ENCODE assay signal across 25 mouse cellular contexts in the genomic region with DNA sequence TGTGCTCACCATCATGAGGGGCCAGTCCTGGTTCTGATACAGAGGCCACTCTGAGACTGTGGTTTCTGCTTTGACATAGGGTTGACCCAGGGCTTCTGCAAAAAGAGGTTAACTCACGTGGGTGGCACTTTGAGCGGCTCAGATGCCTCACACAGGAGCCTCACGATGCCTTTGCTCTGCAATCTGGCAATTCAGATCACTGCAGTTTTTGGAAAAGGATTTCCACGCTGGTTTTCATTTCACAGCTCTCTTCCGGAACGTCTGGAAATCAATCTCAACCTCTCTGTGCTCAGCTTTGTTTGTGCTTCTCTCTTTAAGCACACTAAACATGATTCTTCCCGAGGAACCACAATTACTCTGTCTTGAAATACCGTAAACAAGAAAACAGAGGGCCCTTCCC.
"Had no signal": no experiment of that assay in that cellular context is flagged by ENCODE, and none has a peak within 500 bp of the region (broad histone marks: within the 10 kb centered on the region; RNA-seq: fewer than 3 reads in every experiment).

No protein-coding gene starts in this region.

- H3K27ac ChIP-seq: heart, adult 2 months; heart, embryonic 13.5 days; heart, embryonic 15.5 days; hindbrain, embryonic 13.5 days; hindbrain, embryonic 15.5 days; hindbrain, postnatal 0 days; kidney, embryonic 15.5 days; kidney, postnatal 0 days; limb, embryonic 13.5 days; limb, embryonic 15.5 days; liver, embryonic 12.5 days; liver, embryonic 14.5 days had no signal

- H3K4me3 ChIP-seq: heart, adult 2 months; heart, embryonic 13.5 days; heart, embryonic 15.5 days; hindbrain, embryonic 13.5 days; hindbrain, embryonic 15.5 days; kidney, embryonic 15.5 days; limb, embryonic 13.5 days; limb, embryonic 15.5 days; liver, embryonic 12.5 days had no signal

- ATAC-seq: hindbrain, postnatal 0 days; intestine, embryonic 16.5 days; liver, embryonic 12.5 days had no signal

- DNase-seq: gastrocnemius, postnatal 14 days; gastrocnemius, postnatal 36 days; heart, adult 11 months; heart, adult 2 months; heart, postnatal 14 days; heart, postnatal 36 days; kidney, adult 11 months; kidney, adult 2 months; kidney, adult 9 months; kidney, postnatal 14 days; kidney, postnatal 36 days; layer of hippocampus, postnatal 36 days; left cerebral cortex, postnatal 4 days had no signal
